Mouse (Mus musculus): ENCODE data around the gene Lrrc27. TPM values are rescaled to one million over a fixed set of nuclear protein-coding genes. Genes with fewer than 3 reads are reported as not detected.

Gene Lrrc27
- total and polyA plus RNA-seq, 3 experiments: 0.54 to 1.3 TPM; not detected in 1

DNA sequence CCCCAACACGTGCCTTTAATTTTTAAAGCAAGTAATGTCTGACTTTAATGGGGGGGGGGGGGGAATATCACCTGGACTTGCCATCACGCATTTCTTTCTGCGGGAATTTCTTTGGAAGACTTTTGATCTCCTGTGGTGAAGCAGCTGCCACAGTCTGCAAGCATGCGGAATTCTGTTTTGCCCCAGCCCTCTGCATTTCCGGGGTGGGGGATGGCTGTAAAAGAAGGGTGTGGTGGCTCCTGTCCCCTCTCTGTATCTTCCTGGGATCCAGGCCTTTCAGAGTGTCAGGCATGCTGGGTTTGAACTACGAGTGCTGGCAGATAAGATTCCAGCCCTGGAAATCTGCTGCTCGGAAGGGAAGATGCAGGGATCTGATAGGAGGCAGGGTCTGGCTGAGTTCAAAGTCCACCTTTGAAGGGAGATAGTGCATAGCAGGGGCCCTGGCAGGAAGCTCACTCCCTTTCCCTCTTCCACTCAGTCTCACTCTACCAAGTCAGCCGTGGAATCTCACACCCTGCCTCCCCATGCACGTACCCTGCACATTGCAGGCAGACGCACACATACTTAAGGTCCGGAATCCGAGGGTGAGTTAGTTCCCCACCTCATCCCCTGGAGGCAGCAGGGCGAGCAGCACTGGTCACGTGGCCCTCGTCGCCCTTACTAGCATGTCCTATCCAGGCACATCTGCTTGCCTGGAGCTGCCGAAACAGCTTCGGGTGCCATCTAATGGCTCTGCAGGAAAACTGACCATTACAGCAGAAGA, 21.8 kb downstream of the Lrrc27 start:
- peak; percentile 57 for DNase-seq (ENCODE audit: low read depth, low spot score)
- Histone ChIP-seq H3K4me1 (ENCODE audit: control insufficient read depth in 1 of 2, insufficient read depth in 2 of 2, low read length in 2 of 2) (peaks cover 1 to 7% of the 10 kb centered on the region in 2 experiments; a peak in 3 of 4 replicates), H3K36me3 (ENCODE audit: control insufficient read depth in 1 of 2, insufficient read depth in 2 of 2, low read length in 2 of 2) (0 out of 4 replicates have a peak, but pooled peaks cover 0 to 3% of the 10 kb centered on the region in 2 experiments), H3K9me3 (replicated peaks; ENCODE audit: insufficient read depth, low read length) (no peaks in the 10 kb centered on the region), H3K27ac (ENCODE audit: control insufficient read depth, low read depth, low read length) (no peak overlapping the region), H3K79me2 (ENCODE audit: control insufficient read depth, insufficient read depth, low read length, poor library complexity) (no peaks in the 10 kb centered on the region), H3K27me3 (ENCODE audit: control insufficient read depth in 1 of 2, insufficient read depth in 2 of 2, low read length in 2 of 2) (no peaks in the 10 kb centered on the region), H3K4me3 (ENCODE audit: control insufficient read depth in 1 of 2, insufficient read depth in 1 of 2, low read depth in 2 of 2, low read length in 2 of 2) (peak overlapping the region; percentile 19 to 36; a peak in 3 of 4 replicates), H3K9ac (ENCODE audit: control insufficient read depth, low read depth, low read length, poor library complexity, severe bottlenecking) (peak overlapping the region; percentile 25)
- TF ChIP-seq MAX (IDR thresholded peaks at IDR 0.05; ENCODE audit: low read length) (0 out of 2 replicates have a peak, but pooled peaks have one; percentile 41), NRF1 (IDR thresholded peaks at IDR 0.05; ENCODE audit: insufficient read depth, low read depth, low read length, poor library complexity, severe bottlenecking) (no peak), MEF2A (IDR thresholded peaks at IDR 0.05; ENCODE audit: extremely low read depth, insufficient replicate concordance, low read depth, low read length, poor library complexity, severe bottlenecking) (no peak), CHD2 (IDR thresholded peaks at IDR 0.05; ENCODE audit: low read length) (no peak), SMC3 (IDR thresholded peaks at IDR 0.05; ENCODE audit: low read depth, low read length) (no peak), EP300 (IDR thresholded peaks at IDR 0.05; ENCODE audit: low read depth in 1 of 2, low read length in 2 of 2) (no peak), POLR2AphosphoS2 (IDR thresholded peaks at IDR 0.05; ENCODE audit: low read length) (no peak), HCFC1 (IDR thresholded peaks at IDR 0.05; ENCODE audit: low read depth, low read length) (no peak), USF1 (IDR thresholded peaks at IDR 0.05; ENCODE audit: low read depth, low read length) (peak; percentile 87), USF2 (IDR thresholded peaks at IDR 0.05; ENCODE audit: borderline replicate concordance in 1 of 2, insufficient read depth in 1 of 2, low read depth in 1 of 2, low read length in 2 of 2) (peak in 1 of 2 experiments; percentile 56; a peak in 1 of 4 replicates), MAFK (IDR thresholded peaks at IDR 0.05; ENCODE audit: borderline replicate concordance, low read depth, low read length) (no peak), POLR2AphosphoS5 (IDR thresholded peaks at IDR 0.05; ENCODE audit: borderline replicate concordance, low read depth, low read length) (no peak), UBTF (IDR thresholded peaks at IDR 0.05; ENCODE audit: borderline replicate concordance, insufficient read depth, low read depth, low read length) (no peak), POLR2A (IDR thresholded peaks at IDR 0.05; ENCODE audit: control insufficient read depth in 1 of 2, insufficient read depth in 1 of 2, low read depth in 1 of 2, low read length in 2 of 2, poor library complexity in 1 of 2) (no peak), MYC (IDR thresholded peaks at IDR 0.05; ENCODE audit: low read depth, low read length) (no peak), RCOR1 (IDR thresholded peaks at IDR 0.05; ENCODE audit: low read depth, low read length) (no peak), BHLHE40 (IDR thresholded peaks at IDR 0.05; ENCODE audit: borderline replicate concordance, low read depth, low read length) (peak; percentile 63; the same call in 1 of the 2 replicates), ZMIZ1 (IDR thresholded peaks at IDR 0.05; ENCODE audit: low read depth, low read length) (no peak), ETS1 (IDR thresholded peaks at IDR 0.05; ENCODE audit: low read depth, low read length) (no peak), TCF12 (IDR thresholded peaks at IDR 0.05; ENCODE audit: low read depth, low read length) (no peak), MAZ (IDR thresholded peaks at IDR 0.05; ENCODE audit: low read depth, low read length) (no peak), ZKSCAN1 (IDR thresholded peaks at IDR 0.05; ENCODE audit: low read depth, low read length) (no peak), MYB (IDR thresholded peaks at IDR 0.05; ENCODE audit: low read depth, low read length) (no peak), CHD1 (IDR thresholded peaks at IDR 0.05; ENCODE audit: low read depth, low read length) (no peak), RAD21 (IDR thresholded peaks at IDR 0.05; ENCODE audit: low read depth, low read length) (no peak), ZNF384 (IDR thresholded peaks at IDR 0.05; ENCODE audit: low read depth, low read length) (no peak), E2F4 (IDR thresholded peaks at IDR 0.05; ENCODE audit: borderline replicate concordance, low read depth, low read length) (no peak), SIN3A (IDR thresholded peaks at IDR 0.05; ENCODE audit: low read length) (no peak), TBP (IDR thresholded peaks at IDR 0.05; ENCODE audit: low read depth, low read length) (no peak), ELF1 (IDR thresholded peaks at IDR 0.05; ENCODE audit: low read depth, low read length) (no peak), MXI1 (IDR thresholded peaks at IDR 0.05; ENCODE audit: low read depth, low read length) (peak; percentile 19), ZC3H11A (IDR thresholded peaks at IDR 0.05; ENCODE audit: low read depth, low read length) (no peak), GATA1 (IDR thresholded peaks at IDR 0.05; ENCODE audit: low read depth, low read length) (peak; percentile 48), JUND (IDR thresholded peaks at IDR 0.05; ENCODE audit: low read depth, low read length) (no peak)

Measured in MEL (cell line).